Mouse (Mus musculus): ENCODE results near the gene Adgre5. TPM values are rescaled to one million over a fixed set of nuclear protein-coding genes. Genes with fewer than 3 reads are reported as not detected.

Adgre5 gene
- total and polyA plus RNA-seq, 2 experiments from 2014 or later = 35.8 to 46.4 TPM

- H3K36me3 ChIP-seq (replicated peaks; ENCODE audit: control insufficient read depth, insufficient read depth, low read length) = no peaks in the 10 kb centered on the region
- WGBS = 46% methylated on average over 9 of the region's 9 CpGs
- no peak for ATAC-seq (ENCODE audit: insufficient read depth, low read depth)
- TF ChIP-seq CTCF (IDR thresholded peaks at IDR 0.05; ENCODE audit: low read depth) (no peak), EP300 (IDR thresholded peaks at IDR 0.05; ENCODE audit: low read depth) (no peak)
- H3K9ac ChIP-seq (replicated peaks; ENCODE audit: low read depth, low read length) = no peak overlapping the region
- no peaks in the 10 kb centered on the region for H3K9me3 ChIP-seq (replicated peaks; ENCODE audit: control insufficient read depth, low read length)
- H3K4me2 ChIP-seq (ENCODE audit: low read depth, low read length) = no peak overlapping the region
- peaks cover 31% of the 10 kb centered on the region for H3K4me1 ChIP-seq (ENCODE audit: control insufficient read depth, insufficient read depth)
- no peaks in the 10 kb centered on the region for H3K27me3 ChIP-seq (ENCODE audit: control insufficient read depth, insufficient read depth, low read length)
- no peak overlapping the region for H3K27ac ChIP-seq (ENCODE audit: low read depth)
- no peak overlapping the region for H3K4me3 ChIP-seq (ENCODE audit: low read depth, low read length)
- peak; percentile 24 for DNase-seq (ENCODE audit: low spot score)
Measured at GRCm38 (mm10) chr8:83700423-83701085, 40.6 kb downstream of the Adgre5 start.

GRCm38 (mm10) chr8:83699566-83699965 lies 41.6 kb downstream of the Adgre5 start:
- Histone ChIP-seq H3K4me1 (ENCODE audit: control insufficient read depth, insufficient read depth) (peaks cover 31% of the 10 kb centered on the region), H3K36me3 (replicated peaks; ENCODE audit: control insufficient read depth, insufficient read depth, low read length) (no peaks in the 10 kb centered on the region), H3K9me3 (replicated peaks; ENCODE audit: control insufficient read depth, low read length) (no peaks in the 10 kb centered on the region), H3K4me3 (ENCODE audit: low read depth, low read length) (peak overlapping the region; percentile 83), H3K9ac (replicated peaks; ENCODE audit: low read depth, low read length) (peak overlapping the region; percentile 90), H3K27ac (ENCODE audit: low read depth) (peak overlapping the region; percentile 82), H3K4me2 (ENCODE audit: low read depth, low read length) (peak overlapping the region; percentile 97), H3K27me3 (ENCODE audit: control insufficient read depth, insufficient read depth, low read length) (no peaks in the 10 kb centered on the region)
- no peak for TF ChIP-seq CTCF (IDR thresholded peaks at IDR 0.05; ENCODE audit: low read depth)
- TF ChIP-seq EP300 (IDR thresholded peaks at IDR 0.05; ENCODE audit: low read depth) = no peak
- ATAC-seq (ENCODE audit: insufficient read depth, low read depth) (no peak), DNase-seq (ENCODE audit: low spot score) (no peak)
- WGBS = 44% methylated on average over 9 of the region's 9 CpGs

GRCm38 (mm10) chr8:83698661-83699453 lies 42.3 kb downstream of the Adgre5 start, which contains the start of gene Pkn1:
Pkn1 (minus strand) TSS chr8:83699179.
- DNase-seq (ENCODE audit: low spot score) = peak; percentile 74
- Histone ChIP-seq H3K36me3 (replicated peaks; ENCODE audit: control insufficient read depth, insufficient read depth, low read length) (no peaks in the 10 kb centered on the region), H3K27ac (ENCODE audit: low read depth) (peak within 1 kb of the TSS; percentile 82), H3K9ac (replicated peaks; ENCODE audit: low read depth, low read length) (peak within 1 kb of the TSS; percentile 90), H3K27me3 (ENCODE audit: control insufficient read depth, insufficient read depth, low read length) (no peaks in the 10 kb centered on the region), H3K4me1 (ENCODE audit: control insufficient read depth, insufficient read depth) (peaks cover 31% of the 10 kb centered on the region), H3K9me3 (replicated peaks; ENCODE audit: control insufficient read depth, low read length) (no peaks in the 10 kb centered on the region), H3K4me3 (ENCODE audit: low read depth, low read length) (peak within 1 kb of the TSS; percentile 83), H3K4me2 (ENCODE audit: low read depth, low read length) (peak within 1 kb of the TSS; percentile 97)
- ATAC-seq (ENCODE audit: insufficient read depth, low read depth) = peak; percentile 91
- TF ChIP-seq CTCF (IDR thresholded peaks at IDR 0.05; ENCODE audit: low read depth) (no peak), EP300 (IDR thresholded peaks at IDR 0.05; ENCODE audit: low read depth) (no peak)
- under 1% methylated on average over 78 of the region's 85 CpGs for WGBS

- 5% methylated on average over 15 of the region's 15 CpGs for WGBS
- ATAC-seq (ENCODE audit: insufficient read depth, low read depth) = no peak
- H3K9ac ChIP-seq (replicated peaks; ENCODE audit: low read depth, low read length) = peak overlapping the region; percentile 90
- H3K27ac ChIP-seq (ENCODE audit: low read depth) = peak overlapping the region; percentile 82
- peaks cover 31% of the 10 kb centered on the region for H3K4me1 ChIP-seq (ENCODE audit: control insufficient read depth, insufficient read depth)
- no peaks in the 10 kb centered on the region for H3K9me3 ChIP-seq (replicated peaks; ENCODE audit: control insufficient read depth, low read length)
- no peak for TF ChIP-seq EP300 (IDR thresholded peaks at IDR 0.05; ENCODE audit: low read depth)
- no peak for TF ChIP-seq CTCF (IDR thresholded peaks at IDR 0.05; ENCODE audit: low read depth)
- no peak for DNase-seq (ENCODE audit: low spot score)
- peak overlapping the region; percentile 97 for H3K4me2 ChIP-seq (ENCODE audit: low read depth, low read length)
- H3K27me3 ChIP-seq (ENCODE audit: control insufficient read depth, insufficient read depth, low read length) = no peaks in the 10 kb centered on the region
- H3K36me3 ChIP-seq (replicated peaks; ENCODE audit: control insufficient read depth, insufficient read depth, low read length) = no peaks in the 10 kb centered on the region
- H3K4me3 ChIP-seq (ENCODE audit: low read depth, low read length) = peak overlapping the region; percentile 83
Measured at GRCm38 (mm10) chr8:83698291-83698660, 42.9 kb downstream of the Adgre5 start.

- DNase-seq (ENCODE audit: low spot score) = peak; percentile 60
Measured at GRCm38 (mm10) chr8:83697374-83698220, 43.5 kb downstream of the Adgre5 start.

More at GRCm38 (mm10) chr8:83697374-83698220, 43.5 kb downstream of the Adgre5 start:
- no peaks in the 10 kb centered on the region for H3K27me3 ChIP-seq (ENCODE audit: control insufficient read depth, insufficient read depth, low read length)
- peaks cover 4% of the 10 kb centered on the region for H3K36me3 ChIP-seq (replicated peaks; ENCODE audit: control insufficient read depth, insufficient read depth, low read length)
- H3K9me3 ChIP-seq (replicated peaks; ENCODE audit: control insufficient read depth, low read length) = no peaks in the 10 kb centered on the region
- H3K27ac ChIP-seq (ENCODE audit: low read depth) = peak overlapping the region; percentile 82
- H3K9ac ChIP-seq (replicated peaks; ENCODE audit: low read depth, low read length) = peak overlapping the region; percentile 90
- peaks cover 31% of the 10 kb centered on the region for H3K4me1 ChIP-seq (ENCODE audit: control insufficient read depth, insufficient read depth)
- WGBS = 32% methylated on average over 19 of the region's 19 CpGs
- TF ChIP-seq CTCF (IDR thresholded peaks at IDR 0.05; ENCODE audit: low read depth) = no peak
- TF ChIP-seq EP300 (IDR thresholded peaks at IDR 0.05; ENCODE audit: low read depth) = no peak
- H3K4me2 ChIP-seq (ENCODE audit: low read depth, low read length) = peak overlapping the region; percentile 97
- peak overlapping the region; percentile 83 for H3K4me3 ChIP-seq (ENCODE audit: low read depth, low read length)
- ATAC-seq (ENCODE audit: insufficient read depth, low read depth) = peak; percentile 22; the same call in 1 of the 2 replicates

All from heart, postnatal 0 days (tissue).